Mouse (Mus musculus) ES-Bruce4 (cell line): ENCODE measurements around the gene Git1.

ENCODE experiments used
- CTCF ChIP-seq: IDR thresholded peaks from one replicate; pipeline ENCODE4 v1.8.1; 2011; ENCODE audit warnings: low read depth, low read length
- POLR2A ChIP-seq: IDR thresholded peaks from one replicate; pipeline ENCODE4 v1.8.1; 2011; ENCODE audit warnings: low read length; ENCODE audit not compliant: insufficient read depth

GRCm38 (mm10) chr11:77508068-77509021 lies 15.0 kb downstream of the Git1 start:
- TF ChIP-seq POLR2A (no peak), CTCF (peak; percentile 65)
